ENCODE assay signal across 12 mouse cellular contexts in the genomic region with DNA sequence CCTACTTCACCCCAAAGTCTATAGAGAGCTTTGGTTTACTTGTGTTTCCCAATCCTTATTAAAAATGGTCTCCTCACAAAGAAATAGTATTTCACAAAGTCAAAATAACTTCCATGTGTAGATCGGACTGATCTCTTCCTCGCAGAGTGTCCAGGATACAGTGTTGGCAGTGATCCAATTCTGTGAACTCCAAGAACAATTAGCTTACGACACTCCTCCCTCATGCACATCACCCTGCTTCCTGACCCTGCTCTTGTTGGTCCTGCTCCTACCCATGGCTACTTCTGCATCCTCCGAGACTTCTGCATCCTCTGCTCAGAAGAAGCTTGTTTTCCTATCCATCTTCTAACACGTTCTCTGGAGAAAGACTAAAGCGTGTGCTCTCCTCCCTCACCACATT.
DNase-seq lines count a peak whose midpoint lies in the region; ATAC-seq lines count a peak whose summit lies in the region.
"Had no signal": no experiment of that assay in that cellular context is flagged by ENCODE, and none has a peak within 500 bp of the region (broad histone marks: within the 10 kb centered on the region; RNA-seq: fewer than 3 reads in every experiment).

No protein-coding gene starts in this region.

- H3K9me3 ChIP-seq in heart, embryonic 15.5 days (replicated peaks), result no peaks in the 10 kb centered on the region
- no peaks in the 10 kb centered on the region for H3K9me3 ChIP-seq in heart, embryonic 10.5 days

- DNase-seq in adrenal gland, postnatal 14 days, result peak; percentile 17
- DNase-seq in adrenal gland, postnatal 4 days (ENCODE audit: low spot score in 2 of 2), result no peak
- no peak for DNase-seq in heart, embryonic 10.5 days (ENCODE audit: low spot score)
- peak; percentile 38 for DNase-seq in MN1 (ENCODE audit: low spot score)
- DNase-seq in kidney, postnatal 36 days, result peak; percentile 14 to 50
- DNase-seq in spleen, postnatal 36 days (ENCODE audit: low spot score in 2 of 2), result no peak
- DNase-seq in frontal cortex, postnatal 25 days (ENCODE audit: low spot score in 2 of 2), result no peak
- DNase-seq: embryo, embryonic 11 days; liver had no signal

- no peak overlapping the region for H3K4me3 ChIP-seq in heart, embryonic 15.5 days
- H3K4me3 ChIP-seq in heart, embryonic 10.5 days, result no peak overlapping the region

- ATAC-seq in heart, embryonic 15.5 days (replicated peaks; ENCODE audit: insufficient number of reproducible peaks, insufficient read depth, low FRiP score, low read depth), result 0 out of 2 replicates have a peak, but pooled peaks have one; percentile 50
- ATAC-seq: midbrain, embryonic 16.5 days had no signal

- no peak overlapping the region for H3K9ac ChIP-seq in heart, embryonic 15.5 days

- no peaks in the 10 kb centered on the region for H3K36me3 ChIP-seq in heart, embryonic 15.5 days
- no peaks in the 10 kb centered on the region for H3K36me3 ChIP-seq in heart, embryonic 10.5 days

- peaks cover 7% of the 10 kb centered on the region; the same call in 1 of the 2 replicates for H3K4me1 ChIP-seq in heart, embryonic 15.5 days (replicated peaks)
- no peaks in the 10 kb centered on the region; the same call in 1 of the 2 replicates for H3K4me1 ChIP-seq in heart, embryonic 10.5 days

- no peaks in the 10 kb centered on the region for H3K27me3 ChIP-seq in heart, embryonic 15.5 days
- no peaks in the 10 kb centered on the region for H3K27me3 ChIP-seq in heart, embryonic 10.5 days (ENCODE audit: insufficient read depth, poor library complexity, severe bottlenecking)
- H3K27me3 ChIP-seq: CH12.LX had no signal

- H3K4me2 ChIP-seq in heart, embryonic 15.5 days, result no peak overlapping the region

- 51% methylated on average over 6 of the region's 6 CpGs for WGBS in heart, embryonic 15.5 days
- 75% methylated on average over 6 of the region's 6 CpGs for WGBS in heart, embryonic 10.5 days

- H3K27ac ChIP-seq in heart, embryonic 15.5 days, result no peak overlapping the region
- H3K27ac ChIP-seq in heart, embryonic 10.5 days, result no peak overlapping the region

Comparison
In these comparisons a context has a peak if more than half of its experiments do, and no peak if none do; other contexts are left out.
1. DNase-seq: peak in adrenal gland, postnatal 14 days (single experiment), MN1 (single experiment) and kidney, postnatal 36 days (2 of 2); none in adrenal gland, postnatal 4 days (0 of 2), heart, embryonic 10.5 days (single experiment), spleen, postnatal 36 days (0 of 2) and frontal cortex, postnatal 25 days (0 of 2).